Mouse (Mus musculus) urinary bladder, postnatal 25 days (tissue): ENCODE data around the gene Vim.

Experiments used
- DNase-seq: peaks from one replicate; pipeline ENCODE4 v3.0.0; 2022; ENCODE audit warnings: low spot score

Gene Vim

DNA sequence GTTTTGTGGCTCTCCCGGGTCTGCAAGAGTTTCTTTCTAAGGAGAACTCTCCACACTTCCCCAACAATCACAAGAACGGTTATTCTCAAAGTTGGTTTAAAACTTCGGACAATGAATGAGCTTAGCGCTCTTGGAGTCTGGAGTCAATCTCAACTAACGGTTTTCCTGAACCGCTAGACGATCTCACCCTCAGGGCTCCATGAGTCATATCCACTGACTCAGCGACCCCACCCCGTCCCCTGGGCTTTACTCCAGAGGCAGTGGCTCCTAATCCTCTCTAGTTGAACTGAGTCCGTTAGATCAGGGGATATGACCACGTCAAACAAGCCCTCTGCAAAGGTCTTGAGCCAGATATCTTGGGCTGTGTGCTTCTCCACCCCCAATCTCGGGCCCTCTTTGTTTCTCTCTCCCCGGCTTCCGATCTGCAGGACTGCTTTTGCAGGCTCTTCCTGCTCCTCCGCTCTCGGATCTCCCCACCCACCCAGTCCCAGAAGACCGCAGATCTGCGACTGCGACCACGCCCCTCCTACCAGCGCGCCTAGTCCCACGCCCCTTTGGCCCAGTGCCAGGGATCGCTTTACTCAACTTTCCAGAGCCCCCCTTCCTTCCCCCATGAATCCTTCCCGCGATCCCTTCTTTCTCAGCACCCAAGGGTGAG is at the start of gene Vim:
TSS of gene Vim (plus strand) at position 520 of the 658 bp plus-strand sequence.
- DNase-seq: peak; percentile 76

DNA sequence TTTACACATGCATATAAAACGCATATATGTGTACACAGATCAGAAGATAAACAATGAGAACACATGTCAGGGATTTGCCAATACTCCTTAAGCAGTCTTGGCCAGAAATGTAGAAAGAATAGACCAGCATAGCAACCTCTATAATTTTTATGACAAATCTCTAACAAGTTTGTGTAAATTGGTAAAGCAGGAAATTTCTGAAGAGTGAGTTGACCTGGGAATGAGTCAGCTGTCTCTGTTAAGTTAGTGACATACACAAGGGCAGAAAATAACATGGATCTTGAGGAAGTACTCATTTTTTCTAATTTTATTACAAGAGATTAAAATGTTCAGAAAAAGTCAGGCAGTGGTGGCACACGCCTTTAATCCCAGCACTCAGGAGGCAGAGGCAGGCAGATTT is 47.5 kb upstream of the Vim start:
- DNase-seq: no peak

DNA sequence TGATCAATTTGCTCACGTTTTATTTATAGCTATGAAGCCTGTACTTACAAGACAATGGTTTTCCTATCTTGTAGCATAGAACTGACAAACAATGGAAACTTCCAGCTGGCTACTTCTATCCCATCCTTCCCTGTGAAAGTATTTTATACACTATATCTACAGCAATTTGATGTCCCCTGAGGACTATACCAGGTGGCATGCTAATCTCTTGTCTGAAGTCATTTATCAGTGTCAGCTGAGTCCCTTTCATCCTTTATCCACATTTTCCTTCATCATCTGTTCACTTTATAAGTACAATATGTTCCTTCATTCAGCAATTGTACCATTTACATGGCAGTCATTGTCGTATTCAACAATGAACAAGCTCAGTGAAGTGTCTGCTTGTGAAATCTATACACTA is 46.6 kb upstream of the Vim start:
- no peak for DNase-seq

DNA sequence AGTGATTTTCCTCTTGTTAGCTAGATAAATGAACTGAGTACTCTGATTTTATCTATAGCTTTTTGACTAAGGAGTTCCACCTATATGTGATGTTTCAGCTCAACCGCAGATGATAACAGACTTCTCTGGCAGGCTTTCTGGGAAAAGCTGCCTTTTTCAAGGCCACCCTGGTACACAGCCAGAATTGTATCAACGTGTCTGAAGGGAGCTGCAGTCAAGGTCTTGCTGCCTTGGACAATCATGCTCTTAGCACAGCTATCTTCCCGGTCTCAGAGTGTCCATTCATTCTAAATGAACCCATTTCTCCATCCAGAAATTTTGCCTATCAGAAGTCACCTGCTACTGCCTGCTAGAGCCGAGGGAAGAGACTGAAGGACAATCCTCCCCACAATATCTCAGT is 46.2 kb upstream of the Vim start:
- no peak for DNase-seq

DNA sequence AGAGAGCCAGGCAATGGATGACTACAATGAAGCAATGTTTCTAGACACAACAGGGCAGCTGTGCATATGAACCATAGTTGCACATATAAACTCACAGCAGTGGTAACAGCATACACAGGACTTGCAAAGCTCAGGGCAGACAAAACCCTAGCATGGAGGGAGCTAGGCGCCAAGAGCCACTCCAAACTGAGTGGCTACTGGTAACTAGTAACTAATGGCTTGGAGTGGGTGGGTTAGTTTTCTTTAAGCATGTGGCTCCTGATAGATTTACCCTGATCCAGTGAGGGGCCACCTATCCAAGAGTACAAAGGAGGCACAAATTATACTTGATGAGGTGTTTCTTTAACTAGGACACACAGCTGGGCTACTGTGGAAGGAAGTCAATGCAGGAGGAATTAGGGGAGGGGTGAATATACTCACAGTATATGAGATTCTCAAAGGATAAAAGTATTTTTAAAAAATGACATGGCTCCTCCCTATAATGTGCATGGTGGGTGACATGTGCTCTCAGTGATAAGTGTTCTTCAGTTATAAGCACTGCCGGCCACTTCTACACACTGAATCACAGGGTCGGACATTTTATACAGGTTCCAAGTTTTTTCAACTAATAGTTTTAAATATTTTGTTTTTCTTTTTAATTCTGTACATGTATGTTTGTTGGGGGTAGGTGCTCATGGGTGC is 44.3 kb upstream of the Vim start:
- DNase-seq: no peak

DNA sequence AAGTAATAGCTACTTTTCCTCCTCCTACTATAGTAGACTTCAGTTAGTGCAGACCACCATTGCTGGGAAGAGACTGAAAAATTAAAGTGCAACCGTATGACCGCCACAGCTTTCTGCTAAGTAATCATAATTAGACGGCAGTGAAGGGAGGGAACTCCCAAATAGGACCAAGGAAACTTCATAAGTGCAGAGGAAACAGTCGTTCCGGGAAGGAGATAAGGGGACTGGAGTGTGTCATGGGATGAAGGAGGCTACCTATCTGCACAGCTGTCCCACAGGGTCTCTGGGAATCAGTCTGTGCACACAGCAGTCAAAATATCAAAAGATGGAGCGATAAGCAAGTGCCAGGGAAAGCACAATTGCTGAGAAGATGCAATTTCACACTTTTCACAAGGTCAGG is 43.1 kb upstream of the Vim start:
- no peak for DNase-seq

DNA sequence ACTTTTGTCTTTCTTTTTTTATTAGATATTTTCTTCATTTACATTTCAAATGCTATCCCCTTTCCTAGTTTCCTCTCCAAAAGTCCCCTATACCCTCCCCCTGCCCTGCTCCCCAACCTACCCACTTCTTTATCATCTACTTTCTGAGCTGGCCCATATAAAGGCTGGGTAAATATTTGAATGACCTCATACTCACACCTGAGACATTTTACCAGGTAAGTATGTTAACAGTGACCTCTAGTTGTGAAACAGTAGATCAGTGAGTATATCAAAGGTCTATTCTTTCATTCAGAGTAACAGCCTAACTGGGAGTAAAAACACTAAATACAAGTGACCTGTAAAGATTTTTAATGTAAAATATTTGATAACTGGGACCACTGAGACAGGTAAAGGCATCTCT is 37.0 kb upstream of the Vim start:
- DNase-seq: no peak

DNA sequence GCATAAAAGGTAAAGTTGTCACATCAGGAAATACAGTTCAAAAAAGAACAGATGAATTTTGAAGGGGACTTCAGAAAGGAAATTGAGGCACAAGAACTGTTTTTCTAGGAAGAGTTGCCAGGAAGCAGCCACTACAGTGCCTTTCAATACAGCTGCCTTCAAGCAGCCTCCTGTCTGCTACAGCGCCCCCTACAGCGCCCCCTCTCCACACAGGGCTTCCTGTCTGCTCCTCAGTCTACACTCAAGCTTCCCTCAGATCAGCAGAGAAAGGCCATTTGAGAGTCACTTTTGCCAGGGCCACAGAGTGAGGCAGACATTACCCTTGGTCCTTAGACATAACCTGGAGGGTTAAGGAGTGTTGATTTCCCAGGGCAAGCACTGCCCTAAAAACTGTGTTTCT is 36.0 kb upstream of the Vim start:
- no peak for DNase-seq

DNA sequence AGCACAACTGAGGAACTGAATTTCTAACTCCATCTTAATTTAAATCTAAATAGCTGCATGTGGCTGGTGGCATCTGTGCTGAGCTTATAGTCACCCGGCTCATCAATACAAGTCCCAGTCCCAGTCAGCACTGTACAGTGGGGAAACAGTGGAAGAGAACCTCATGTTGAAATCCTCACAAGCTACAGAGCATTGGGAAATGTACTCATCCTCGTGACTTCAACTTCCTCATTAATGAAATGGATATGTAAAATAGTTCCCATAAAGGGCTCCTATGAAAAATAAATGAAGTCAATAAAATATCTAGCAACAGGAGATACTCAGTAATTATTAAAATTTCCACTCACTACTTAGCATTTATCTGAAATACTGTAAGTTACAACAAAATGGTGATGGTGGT is 35.5 kb upstream of the Vim start:
- no peak for DNase-seq

DNA sequence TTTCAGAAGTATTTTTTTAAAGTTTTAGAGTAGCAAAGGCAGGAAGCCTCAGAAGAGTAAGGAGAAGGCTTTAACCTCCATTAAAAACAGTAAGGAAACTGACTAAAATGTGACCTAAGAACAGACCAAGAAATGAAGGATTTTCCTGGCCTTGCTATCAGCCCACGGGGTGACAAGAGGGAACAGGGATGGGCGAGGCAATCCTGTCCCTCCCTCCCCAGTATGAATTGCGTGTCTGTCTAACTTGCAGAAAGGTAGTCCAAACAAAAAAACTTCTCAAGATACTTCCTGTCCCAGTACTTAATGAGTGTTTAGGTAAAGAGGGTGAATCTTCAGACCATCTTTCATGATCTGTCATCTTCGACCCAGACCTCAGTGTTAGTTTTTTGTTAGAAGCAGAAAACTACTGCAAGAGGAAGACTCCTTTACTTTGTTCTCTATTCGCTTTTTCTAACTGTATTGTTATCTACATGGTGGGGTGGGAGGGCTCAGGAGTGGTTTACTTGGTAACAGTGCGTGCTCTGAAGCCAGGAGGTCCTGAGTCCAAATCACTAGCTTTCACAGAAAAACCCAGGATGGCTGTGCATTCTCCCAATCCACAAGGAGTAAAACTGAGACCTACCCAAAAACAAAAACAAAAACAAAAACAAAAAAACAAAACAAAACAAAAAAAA is 34.9 kb upstream of the Vim start:
- DNase-seq: no peak

DNA sequence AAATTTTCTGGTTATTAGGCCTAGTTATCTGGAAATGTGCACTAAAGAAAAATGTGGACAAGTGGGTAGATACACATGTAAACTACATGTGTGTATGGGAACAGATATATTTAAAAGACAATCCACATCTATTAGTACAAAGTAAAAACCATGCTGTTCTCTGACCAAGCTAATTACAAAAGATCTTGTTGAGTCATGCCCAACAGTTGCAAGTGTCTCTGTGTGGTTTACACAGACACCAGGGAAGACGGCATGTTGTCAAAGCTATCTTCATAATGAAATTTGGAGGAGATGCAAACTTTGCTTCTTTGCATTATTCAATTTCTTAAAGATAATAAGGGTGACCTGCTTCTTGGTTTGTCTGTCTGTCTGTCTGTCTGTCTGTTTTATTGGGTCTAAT is 33.9 kb upstream of the Vim start:
- no peak for DNase-seq

DNA sequence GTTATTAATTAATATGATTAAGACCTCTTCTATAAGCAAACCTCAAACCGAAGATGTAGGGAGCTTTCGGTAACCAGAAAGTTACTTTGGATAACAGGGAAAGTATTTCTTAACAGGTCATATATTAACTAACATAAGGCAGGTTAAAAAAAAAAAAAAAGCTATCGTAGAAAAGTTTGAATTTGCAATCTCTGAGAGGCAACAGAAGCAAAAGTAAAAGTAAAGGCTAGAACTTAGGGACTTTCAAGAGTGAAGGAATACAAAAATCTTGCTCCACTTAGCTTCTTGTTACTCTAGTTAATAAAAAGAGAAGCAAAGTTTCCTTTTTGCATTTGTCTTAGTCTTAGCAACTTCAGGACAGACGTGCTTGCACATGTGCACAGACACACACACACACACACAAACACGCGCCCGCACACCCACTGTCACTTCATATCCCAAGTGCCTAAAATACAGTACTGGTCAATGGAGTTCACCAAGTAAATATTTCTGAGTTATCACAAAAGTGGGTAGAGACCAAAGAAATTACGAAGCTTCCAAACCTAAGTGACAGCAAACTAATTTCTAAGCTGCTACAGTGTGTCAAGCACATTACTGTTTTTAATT is 30.1 kb upstream of the Vim start:
- DNase-seq: no peak

DNA sequence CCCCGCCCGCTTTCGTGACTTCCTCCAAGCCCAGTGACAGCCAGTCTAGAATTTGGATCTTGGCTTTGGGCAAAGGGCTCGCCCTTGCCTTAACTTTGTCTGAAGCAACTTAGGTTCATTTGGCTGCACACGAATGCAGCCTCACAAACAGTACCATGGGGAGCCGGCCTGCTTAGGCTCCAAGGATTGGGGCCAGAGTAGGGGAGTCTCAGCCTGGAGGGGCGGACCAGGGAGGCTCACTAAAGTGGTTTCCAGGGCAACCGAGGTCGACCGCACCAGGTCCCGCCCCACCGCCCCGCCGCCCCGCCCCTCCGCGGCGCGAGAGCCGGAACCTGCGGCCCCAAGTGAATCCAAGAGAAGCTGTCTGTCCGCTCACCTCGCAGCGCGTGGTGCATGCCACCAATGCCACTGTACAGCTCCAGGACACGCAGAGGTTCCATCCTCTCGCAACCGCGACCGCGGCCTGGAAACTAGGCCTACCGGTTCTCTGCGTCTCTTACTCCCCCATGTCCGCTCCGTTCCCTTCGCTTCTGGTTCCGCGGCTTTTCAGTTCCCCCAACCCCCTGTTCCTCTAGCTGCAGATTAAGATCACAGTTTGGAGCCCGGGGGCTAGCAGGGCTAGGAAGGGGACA is 29.4 kb upstream of the Vim start, which contains the start of gene Trdmt1:
TSS of gene Trdmt1 (minus strand) at position 476 of the 632 bp plus-strand sequence.
- peak; percentile 67 for DNase-seq

DNA sequence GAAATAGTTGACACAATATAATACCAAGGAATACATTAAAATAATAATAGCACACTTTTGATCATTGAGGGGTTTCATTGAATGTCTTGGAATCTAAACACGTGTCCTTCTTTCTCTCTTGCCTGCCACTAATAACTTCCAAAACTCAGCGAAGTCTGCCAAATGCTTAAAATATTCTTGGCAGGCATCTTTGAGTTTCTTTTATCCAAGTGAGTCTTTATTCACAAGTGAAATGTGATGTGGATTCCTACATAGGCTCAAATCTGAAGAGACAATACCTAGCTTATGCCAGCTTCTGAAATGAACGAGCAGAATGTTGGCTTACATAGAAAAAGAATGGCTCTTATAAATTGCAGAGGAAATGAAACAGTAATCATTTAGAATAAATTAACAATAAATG is 25.0 kb upstream of the Vim start:
- no peak for DNase-seq

DNA sequence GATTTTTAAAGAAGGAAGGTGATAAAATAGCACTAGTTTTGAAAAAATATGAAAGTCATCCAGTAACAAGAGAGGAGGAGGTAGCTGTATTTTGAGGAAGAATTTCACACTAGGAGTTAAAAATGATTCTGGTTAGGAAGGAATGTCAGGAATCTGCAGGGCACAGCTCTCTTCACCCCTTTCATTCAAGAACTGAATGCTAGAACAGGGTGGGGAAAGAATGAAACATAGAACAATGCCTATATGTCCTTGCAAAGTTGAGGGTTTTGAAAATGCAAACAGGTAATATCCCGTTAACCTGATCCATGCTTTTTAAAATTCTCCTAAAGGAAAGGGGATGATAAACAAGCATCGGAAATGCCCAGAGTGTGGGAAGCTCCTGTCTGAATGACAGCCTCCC is 19.8 kb upstream of the Vim start:
- no peak for DNase-seq

DNA sequence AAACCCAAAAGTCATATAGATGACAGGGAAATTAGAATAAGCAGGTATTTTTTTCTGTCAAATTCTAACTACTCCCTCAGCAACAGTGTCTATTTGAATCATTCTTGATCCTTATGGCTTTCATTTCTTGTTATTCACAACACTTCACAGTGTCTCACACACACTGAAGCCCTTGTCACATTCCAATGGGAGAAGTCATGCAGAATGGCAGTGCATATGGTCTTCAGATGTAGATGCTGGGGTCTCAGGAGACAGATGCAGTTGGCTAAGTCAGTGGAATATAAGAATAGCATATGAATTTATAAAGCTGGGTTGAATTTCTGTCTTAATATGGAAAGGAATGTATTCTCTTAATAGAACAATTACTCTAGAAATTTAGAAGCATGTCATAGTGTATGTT is 17.5 kb upstream of the Vim start:
- no peak for DNase-seq

DNA sequence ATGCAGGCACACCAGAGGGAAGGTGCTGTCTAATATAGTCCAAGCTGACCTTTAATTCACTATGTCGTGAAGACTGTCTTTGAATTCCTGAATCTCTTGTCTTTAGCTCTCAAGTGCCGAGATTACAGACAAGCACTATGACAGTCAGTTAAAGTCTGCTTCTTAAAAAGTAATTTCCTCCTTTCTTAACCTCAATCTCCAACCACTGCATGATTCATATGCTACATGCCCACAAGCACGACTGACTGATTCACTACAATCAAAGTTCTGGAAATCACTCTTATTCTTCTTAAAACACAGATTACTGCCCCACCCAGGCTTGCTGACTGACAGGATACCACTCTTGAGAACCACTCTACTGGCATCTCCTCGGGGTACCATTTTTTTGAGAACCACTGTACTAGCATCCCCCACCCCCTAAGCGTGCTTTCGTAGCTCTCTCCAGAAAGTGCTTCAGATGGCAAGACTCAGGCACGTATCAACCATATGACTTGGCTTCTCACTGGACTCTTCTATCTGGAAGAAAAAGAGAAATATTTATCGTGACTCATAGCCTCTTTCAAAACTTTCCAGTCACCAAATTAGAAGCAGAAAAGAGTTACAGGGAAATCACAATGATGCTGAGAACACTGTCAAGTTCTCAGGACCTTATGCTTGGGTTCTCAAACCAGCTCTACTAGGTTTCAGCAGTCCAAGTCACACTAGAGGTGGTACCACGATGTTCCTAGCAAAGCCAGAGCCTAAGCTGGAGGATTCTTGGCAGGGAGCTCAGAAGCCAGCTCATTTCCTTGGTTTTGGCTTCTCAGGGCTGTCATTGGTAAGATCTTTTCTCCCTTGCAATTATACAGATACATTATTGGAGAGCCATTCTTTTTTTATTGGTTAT is 16.3 kb upstream of the Vim start:
- DNase-seq: no peak

DNA sequence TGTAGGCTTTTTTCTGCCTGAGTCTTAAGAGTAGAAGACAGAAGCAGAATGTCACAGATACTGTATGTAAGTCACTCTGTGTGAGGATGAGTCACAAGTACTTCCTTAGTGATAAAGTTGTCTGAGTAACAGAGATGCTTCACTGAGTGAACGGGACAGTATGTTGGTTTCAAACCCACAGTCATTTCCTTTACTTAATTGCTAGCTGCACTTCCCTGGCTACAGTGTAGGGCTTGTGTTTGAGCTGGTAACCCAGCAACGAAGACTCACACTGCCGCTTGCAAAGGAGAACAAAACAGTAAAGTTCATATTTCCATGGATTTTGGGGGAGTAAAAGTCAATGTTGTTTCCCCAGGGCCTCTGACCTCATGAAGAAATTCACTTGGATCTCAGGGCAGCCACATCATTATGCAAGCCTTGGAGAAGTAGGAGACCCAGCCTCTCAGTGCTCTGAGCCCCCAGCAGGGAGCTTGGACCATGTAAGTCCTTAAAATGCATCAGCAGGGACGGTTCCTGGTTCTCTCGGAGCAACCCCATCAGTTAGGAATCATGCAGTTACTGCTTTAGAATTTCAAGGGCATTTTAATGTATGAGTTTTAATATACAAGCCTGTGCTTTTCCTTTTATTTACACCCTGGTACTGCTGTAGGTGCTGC is 15.0 kb upstream of the Vim start:
- DNase-seq: no peak

DNA sequence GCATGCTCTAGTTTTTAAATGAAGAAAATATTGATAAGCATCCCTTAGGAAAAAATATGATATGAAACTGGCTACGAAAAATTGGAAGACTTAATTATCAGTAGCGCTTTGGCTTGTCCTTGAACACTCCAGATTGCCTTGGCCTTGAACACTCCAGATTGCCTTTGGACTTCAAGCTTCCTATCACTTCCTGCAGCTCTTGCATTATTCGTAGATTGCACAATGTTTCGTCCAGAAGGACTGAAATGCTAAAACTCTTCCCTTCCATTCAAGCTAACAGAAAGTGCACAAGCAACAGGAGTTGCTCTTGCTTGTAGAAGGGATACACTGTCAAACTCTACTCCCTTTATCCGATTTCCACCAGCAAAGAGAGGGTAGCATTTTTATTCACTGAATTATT is 14.4 kb upstream of the Vim start:
- DNase-seq: no peak

DNA sequence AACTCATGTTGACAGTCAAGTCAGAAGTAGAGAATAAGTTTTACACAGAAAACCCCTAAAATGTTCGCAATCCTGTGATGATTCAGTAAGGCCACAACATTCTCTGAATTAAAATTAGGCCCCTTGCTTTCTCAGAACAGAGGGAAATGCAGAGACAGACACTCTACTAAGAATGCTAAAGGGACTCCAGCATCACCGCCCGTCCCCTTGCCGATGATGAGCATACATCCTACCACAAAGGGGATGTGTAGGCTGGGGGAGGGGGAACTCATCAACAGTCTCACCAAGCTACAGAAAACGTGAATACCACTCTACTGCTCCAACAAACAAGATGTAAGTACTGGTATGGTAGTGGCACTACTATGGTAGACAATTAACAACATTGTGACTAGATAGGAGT is 14.0 kb upstream of the Vim start:
- no peak for DNase-seq

DNA sequence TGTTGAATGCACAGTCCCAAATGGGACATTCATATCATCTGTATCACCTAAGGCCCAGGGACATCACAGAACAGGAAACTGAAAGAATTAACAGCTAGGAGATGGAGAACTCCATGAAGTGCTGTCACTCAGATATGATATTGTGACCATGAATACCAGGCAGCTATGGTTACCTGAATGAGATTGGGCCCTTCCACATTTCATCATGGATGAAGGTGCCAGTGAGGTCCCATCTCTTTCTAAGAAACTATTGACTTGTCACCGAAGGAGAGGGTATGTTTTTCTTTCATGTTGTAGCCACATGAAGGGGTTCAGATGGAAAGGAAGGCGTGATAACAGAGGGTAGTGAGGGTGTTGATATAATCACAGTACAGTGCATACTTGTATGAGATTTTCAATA is 13.3 kb upstream of the Vim start:
- DNase-seq: no peak
